Mouse (Mus musculus) hematopoietic stem cell, adult 5-6 weeks (primary cell): ENCODE measurements around the gene Ube2e2. TPM values are rescaled to one million over a fixed set of nuclear protein-coding genes. Genes with fewer than 3 reads are reported as not detected.
"Not testable (repeated sequence)": the region's sequence is repeated elsewhere in the genome, so short reads cannot be mapped to it uniquely, and the experiment has no call there.

Experiments
- ATAC-seq, 2 experiments: fragments of 125-278 bp in 1 of 2; replicated peaks in 1 of 2; 2 replicates each; pipeline ENCODE4 v1.8.0; 2016 to 2017; ENCODE audit warnings: inconsistent platforms in 2 of 2, mild to moderate bottlenecking in 2 of 2, moderate number of reproducible peaks in 2 of 2, low read depth in 1 of 2, moderate TSS enrichment in 1 of 2; ENCODE audit not compliant: low FRiP score in 2 of 2, poor library complexity in 2 of 2, severe bottlenecking in 2 of 2, insufficient read depth in 1 of 2, low TSS enrichment in 1 of 2
- total RNA-seq: library from RNA; stranded (forward); fragments of 172-1452, 232-1000 nt; gene quantifications from 2 replicates; pipeline ENCODE4 v1.2.3, GENCODE M21; 2017

Gene Ube2e2
- total RNA-seq, 1 experiment from 2014 or later = 15.0 TPM

GRCm38 (mm10) chr14:18758595-18759532 lies 135.2 kb downstream of the Ube2e2 start:
- ATAC-seq = no peak

- ATAC-seq = no peak
Measured at GRCm38 (mm10) chr14:18758003-18758402, 136.1 kb downstream of the Ube2e2 start.

GRCm38 (mm10) chr14:18755410-18755809 lies 138.7 kb downstream of the Ube2e2 start:
- ATAC-seq = no peak

GRCm38 (mm10) chr14:18754595-18754994 lies 139.5 kb downstream of the Ube2e2 start:
- no peak for ATAC-seq

- ATAC-seq = no peak
Measured at GRCm38 (mm10) chr14:18754001-18754400, 140.1 kb downstream of the Ube2e2 start.

- ATAC-seq = no peak
Measured at GRCm38 (mm10) chr14:18731154-18731553, 162.9 kb downstream of the Ube2e2 start.

GRCm38 (mm10) chr14:18720601-18721591 lies 173.2 kb downstream of the Ube2e2 start:
- no peak for ATAC-seq

- ATAC-seq = no peak
Measured at GRCm38 (mm10) chr14:18716970-18717369, 177.1 kb downstream of the Ube2e2 start.

- ATAC-seq = no peak
Measured at GRCm38 (mm10) chr14:18715529-18715928, 178.5 kb downstream of the Ube2e2 start.

- no peak for ATAC-seq
Measured at GRCm38 (mm10) chr14:18697662-18698225, 196.3 kb downstream of the Ube2e2 start.

- ATAC-seq = not testable (repeated sequence)
Measured at GRCm38 (mm10) chr14:18696418-18696817, 197.6 kb downstream of the Ube2e2 start.

- ATAC-seq = no peak
Measured at GRCm38 (mm10) chr14:18678121-18678836, 215.8 kb downstream of the Ube2e2 start.

GRCm38 (mm10) chr14:18670712-18671111 lies 223.4 kb downstream of the Ube2e2 start:
- ATAC-seq = no peak

- ATAC-seq = no peak
Measured at GRCm38 (mm10) chr14:18669301-18669935, 224.6 kb downstream of the Ube2e2 start.

GRCm38 (mm10) chr14:18668309-18668708 lies 225.8 kb downstream of the Ube2e2 start:
- ATAC-seq = 0 out of 4 replicates have a peak, but pooled peaks of 1 of the 2 experiments have one; percentile 37

- no peak for ATAC-seq
Measured at GRCm38 (mm10) chr14:18667755-18668154, 226.3 kb downstream of the Ube2e2 start.
